Mouse (Mus musculus): Measurements from ENCODE around the gene Cst12. TPM values are rescaled to one million over a fixed set of nuclear protein-coding genes. Genes with fewer than 3 reads are reported as not detected.
A peak's percentile ranks its signal among the peaks of the same experiment; 100 is the strongest.
"Not testable (repeated sequence)": the region's sequence is repeated elsewhere in the genome, so short reads cannot be mapped to it uniquely, and the experiment has no call there.

The Cst12 gene
- not detected in 2 replicates for polyA plus RNA-seq (2014; fragmentation: Nextera tagmentation; extraction: Ambion mirVana)

- Histone ChIP-seq H3K27me3 (ENCODE audit: control insufficient read depth, insufficient read depth, low read length) (no peaks in the 10 kb centered on the region), H3K4me1 (replicated peaks; ENCODE audit: control insufficient read depth, insufficient read depth, low read length) (no peaks in the 10 kb centered on the region), H3K9me3 (ENCODE audit: control insufficient read depth, low read length) (no peaks in the 10 kb centered on the region), H3K4me2 (replicated peaks) (no peak within 1 kb of the TSS), H3K27ac (no peak within 1 kb of the TSS), H3K4me3 (replicated peaks; ENCODE audit: low read length) (no peak within 1 kb of the TSS), H3K9ac (no peak within 1 kb of the TSS), H3K36me3 (replicated peaks; ENCODE audit: control insufficient read depth, insufficient read depth) (no peaks in the 10 kb centered on the region)
- ATAC-seq (ENCODE audit: low FRiP score) (no peak), DNase-seq (ENCODE audit: low spot score) (no peak)
- 96% methylated on average over 6 of the region's 6 CpGs for WGBS
Measured at GRCm38 (mm10) chr2:148789142-148789541, at the start of gene Cst12. Cst12 (plus strand) TSS chr2:148789361.

DNA sequence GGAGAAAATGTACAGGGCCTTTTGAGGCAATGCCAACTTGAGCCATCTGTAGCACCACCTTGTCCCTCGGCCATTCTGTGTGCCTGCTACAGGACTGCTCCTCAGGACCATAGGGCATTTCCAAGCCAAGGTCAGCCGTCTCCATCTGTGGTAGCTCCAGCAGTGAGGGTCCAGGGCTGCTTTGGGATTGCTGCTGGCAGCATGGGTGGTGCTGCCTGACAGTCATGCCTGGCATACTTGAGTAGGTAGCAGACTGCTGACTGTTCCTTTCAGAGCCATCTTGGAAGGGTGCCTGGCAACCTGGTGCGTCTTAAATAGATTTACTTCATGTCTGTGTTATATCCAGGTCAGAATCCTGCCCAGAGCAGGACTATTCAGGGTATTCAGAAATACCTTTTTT lies 46.2 kb upstream of the Cst12 start:
- no peak overlapping the region for H3K4me3 ChIP-seq (replicated peaks; ENCODE audit: low read length)
- H3K9me3 ChIP-seq (ENCODE audit: control insufficient read depth, low read length): no peaks in the 10 kb centered on the region
- H3K27me3 ChIP-seq (ENCODE audit: control insufficient read depth, insufficient read depth, low read length): no peaks in the 10 kb centered on the region
- ATAC-seq (ENCODE audit: low FRiP score) (no peak; the same call in 1 of the 2 replicates), DNase-seq (ENCODE audit: low spot score) (no peak)
- 76% methylated on average over 3 of the region's 3 CpGs for WGBS
- H3K4me2 ChIP-seq (replicated peaks): no peak overlapping the region
- H3K36me3 ChIP-seq (replicated peaks; ENCODE audit: control insufficient read depth, insufficient read depth): no peaks in the 10 kb centered on the region
- no peak overlapping the region for H3K27ac ChIP-seq
- no peak overlapping the region for H3K9ac ChIP-seq
- H3K4me1 ChIP-seq (replicated peaks; ENCODE audit: control insufficient read depth, insufficient read depth, low read length): no peaks in the 10 kb centered on the region

GRCm38 (mm10) chr2:148743846-148744407 lies 45.2 kb upstream of the Cst12 start:
- Histone ChIP-seq H3K9me3 (ENCODE audit: control insufficient read depth, low read length) (no peaks in the 10 kb centered on the region), H3K4me2 (replicated peaks) (no peak overlapping the region), H3K9ac (no peak overlapping the region), H3K36me3 (replicated peaks; ENCODE audit: control insufficient read depth, insufficient read depth) (no peaks in the 10 kb centered on the region), H3K4me1 (replicated peaks; ENCODE audit: control insufficient read depth, insufficient read depth, low read length) (no peaks in the 10 kb centered on the region), H3K27me3 (ENCODE audit: control insufficient read depth, insufficient read depth, low read length) (no peaks in the 10 kb centered on the region), H3K4me3 (replicated peaks; ENCODE audit: low read length) (no peak overlapping the region), H3K27ac (no peak overlapping the region)
- DNase-seq (ENCODE audit: low spot score) (no peak), ATAC-seq (ENCODE audit: low FRiP score) (no peak)
- 76% methylated on average over 3 of the region's 3 CpGs for WGBS

DNA sequence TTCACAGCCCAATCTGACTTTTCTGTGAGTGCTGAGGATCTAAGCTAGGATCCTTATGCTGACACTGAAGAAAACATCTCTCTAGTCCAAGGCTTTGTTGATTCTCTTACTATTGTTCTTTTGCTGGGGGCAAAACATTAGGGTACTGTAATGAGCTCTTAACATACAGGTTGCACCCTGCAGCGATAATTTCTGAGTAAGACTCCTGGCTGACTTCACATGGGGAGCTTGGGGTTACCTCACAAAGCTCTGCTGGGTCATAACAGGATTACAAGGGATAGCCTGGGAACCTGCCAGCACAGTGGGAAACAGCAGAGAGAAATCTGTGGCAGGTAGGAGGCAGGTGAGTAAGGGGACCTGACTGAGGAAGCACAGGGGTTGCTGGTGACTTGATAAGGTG lies 39.1 kb upstream of the Cst12 start, which contains the start of gene Cstl1:
TSS of gene Cstl1 (plus strand) at position 301 of the 400 bp plus-strand sequence.
- 84% methylated on average over 1 of the region's 1 CpGs for WGBS
- ATAC-seq (ENCODE audit: low FRiP score) (no peak), DNase-seq (ENCODE audit: low spot score) (no peak)

DNA sequence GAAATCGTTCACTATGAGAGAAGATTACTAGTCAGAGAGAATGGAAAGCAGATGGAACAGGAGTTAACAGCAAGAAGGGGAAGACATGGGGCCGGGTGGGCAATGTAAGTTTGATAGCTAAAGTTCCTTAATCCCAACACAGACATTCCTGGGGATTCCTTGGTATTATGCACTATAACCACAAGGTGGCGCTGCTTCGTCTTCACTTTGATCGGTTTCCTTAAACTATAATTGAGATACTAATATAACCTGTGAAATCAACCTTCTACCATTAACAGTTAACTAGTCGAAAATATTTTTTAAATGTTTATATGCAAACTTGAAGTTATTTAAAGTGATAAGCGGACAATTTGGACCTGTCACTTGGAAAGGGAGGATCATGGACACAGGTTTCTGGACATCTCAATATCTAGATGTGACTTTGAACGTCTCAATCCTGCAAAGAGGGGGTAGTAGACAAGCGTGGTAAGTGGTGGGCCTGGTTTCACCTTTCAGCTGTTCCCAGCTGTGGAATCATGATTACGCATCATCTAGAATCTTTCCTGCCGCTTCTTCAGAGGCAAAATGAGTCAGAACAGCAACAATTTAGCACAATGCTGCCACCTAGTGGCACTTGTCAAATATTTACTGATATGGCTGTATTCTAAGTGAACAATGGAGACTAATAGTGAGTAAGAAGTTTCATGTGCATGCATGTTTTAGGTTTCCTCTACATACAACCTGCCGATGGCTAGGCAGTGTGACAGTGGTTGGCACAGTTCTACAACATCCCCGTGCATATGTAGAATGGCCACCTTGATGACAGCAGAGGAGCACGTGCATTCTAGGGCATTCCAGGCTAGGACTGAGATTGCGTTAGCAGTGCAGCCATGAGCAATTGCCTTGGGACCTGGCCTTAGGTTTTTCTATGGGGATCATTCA lies 37.0 kb upstream of the Cst12 start:
- no peaks in the 10 kb centered on the region for H3K9me3 ChIP-seq (ENCODE audit: control insufficient read depth, low read length)
- no peaks in the 10 kb centered on the region for H3K36me3 ChIP-seq (replicated peaks; ENCODE audit: control insufficient read depth, insufficient read depth)
- 0 out of 2 replicates have a peak overlapping the region, but pooled peaks have one; percentile 7 for H3K9ac ChIP-seq
- no peaks in the 10 kb centered on the region for H3K4me1 ChIP-seq (replicated peaks; ENCODE audit: control insufficient read depth, insufficient read depth, low read length)
- H3K4me3 ChIP-seq (replicated peaks; ENCODE audit: low read length): peak overlapping the region; percentile 27
- ATAC-seq (ENCODE audit: low FRiP score) (peak; percentile 91), DNase-seq (ENCODE audit: low spot score) (peak; percentile 94)
- no peak overlapping the region for H3K27ac ChIP-seq
- no peaks in the 10 kb centered on the region for H3K27me3 ChIP-seq (ENCODE audit: control insufficient read depth, insufficient read depth, low read length)
- H3K4me2 ChIP-seq (replicated peaks): peak overlapping the region; percentile 51
- WGBS: 18% methylated on average over 15 of the region's 15 CpGs

More for the DNA sequence above, 39.1 kb upstream of the Cst12 start, which contains the start of gene Cstl1:
- Histone ChIP-seq H3K27ac (no peak within 1 kb of the TSS), H3K36me3 (replicated peaks; ENCODE audit: control insufficient read depth, insufficient read depth) (no peaks in the 10 kb centered on the region), H3K9ac (no peak within 1 kb of the TSS), H3K9me3 (ENCODE audit: control insufficient read depth, low read length) (no peaks in the 10 kb centered on the region), H3K4me1 (replicated peaks; ENCODE audit: control insufficient read depth, insufficient read depth, low read length) (no peaks in the 10 kb centered on the region), H3K4me2 (replicated peaks) (no peak within 1 kb of the TSS), H3K27me3 (ENCODE audit: control insufficient read depth, insufficient read depth, low read length) (no peaks in the 10 kb centered on the region), H3K4me3 (replicated peaks; ENCODE audit: low read length) (no peak within 1 kb of the TSS)

DNA sequence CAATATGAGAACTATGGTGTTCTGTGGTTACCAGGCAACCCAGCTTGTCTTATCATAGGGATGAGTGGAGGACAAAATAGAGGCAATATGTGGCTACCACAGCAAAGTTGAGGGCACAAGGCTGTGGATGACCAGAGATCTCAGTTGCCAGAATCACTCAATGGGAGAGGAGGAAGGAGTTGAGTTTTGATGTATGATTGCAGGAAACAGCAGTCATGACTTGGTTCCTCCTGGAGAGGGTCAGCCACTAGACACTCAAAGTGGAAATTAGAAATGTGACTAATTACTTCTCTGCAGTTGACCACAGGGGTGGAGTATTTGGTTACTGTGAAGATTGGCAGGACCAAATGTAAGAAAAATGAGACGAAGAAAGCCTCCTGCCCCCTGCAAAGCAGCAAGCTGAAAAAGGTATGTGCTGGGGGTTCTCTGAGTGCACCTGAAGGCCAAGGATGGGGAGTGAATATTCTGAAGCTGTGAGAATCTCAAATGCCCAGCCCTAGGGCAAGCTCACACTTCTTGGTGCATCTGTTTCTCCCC lies 34.8 kb upstream of the Cst12 start:
- ATAC-seq (ENCODE audit: low FRiP score): no peak
- H3K9ac ChIP-seq: no peak overlapping the region
- H3K9me3 ChIP-seq (ENCODE audit: control insufficient read depth, low read length): no peaks in the 10 kb centered on the region
- H3K4me1 ChIP-seq (replicated peaks; ENCODE audit: control insufficient read depth, insufficient read depth, low read length): no peaks in the 10 kb centered on the region
- H3K27ac ChIP-seq: no peak overlapping the region
- H3K27me3 ChIP-seq (ENCODE audit: control insufficient read depth, insufficient read depth, low read length): no peaks in the 10 kb centered on the region
- 70% methylated on average over 1 of the region's 1 CpGs for WGBS
- no peak for DNase-seq (ENCODE audit: low spot score)
- H3K4me3 ChIP-seq (replicated peaks; ENCODE audit: low read length): no peak overlapping the region
- no peak overlapping the region for H3K4me2 ChIP-seq (replicated peaks)
- no peaks in the 10 kb centered on the region for H3K36me3 ChIP-seq (replicated peaks; ENCODE audit: control insufficient read depth, insufficient read depth)

DNA sequence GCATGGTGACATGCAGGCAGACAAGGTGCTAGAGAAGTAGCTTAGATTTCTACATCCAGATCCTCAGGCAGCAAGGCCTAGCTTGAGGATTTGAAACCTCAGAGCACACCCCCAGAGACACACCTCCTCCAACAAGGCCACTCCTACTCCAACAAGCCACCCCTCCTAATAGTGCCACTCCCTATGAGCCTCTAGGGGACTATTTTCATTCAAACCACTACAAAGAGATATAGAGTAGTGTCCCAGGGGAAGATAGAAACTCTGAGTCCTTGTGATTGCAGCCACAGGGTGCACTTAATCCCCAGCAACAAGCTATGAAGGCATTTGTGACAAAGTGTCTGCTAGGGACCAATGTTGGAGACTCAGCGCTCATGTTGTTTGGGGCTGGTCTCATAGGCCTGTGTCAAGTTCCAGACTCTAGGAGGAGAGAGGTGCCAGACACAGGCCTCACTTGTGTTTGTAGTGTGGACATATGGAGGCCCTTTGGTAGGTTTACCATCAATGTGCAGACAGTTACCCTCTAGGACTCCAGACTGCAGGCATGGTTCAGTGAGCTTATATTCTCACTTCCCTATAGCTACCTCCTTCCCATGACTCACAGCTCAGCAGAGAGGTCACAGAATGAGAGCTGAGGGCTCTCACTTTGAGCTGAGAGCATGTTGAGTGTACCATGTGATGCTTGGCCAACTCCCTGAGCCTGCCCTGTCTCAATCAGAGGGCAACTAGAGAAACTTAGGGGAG lies 25.3 kb upstream of the Cst12 start:
- Histone ChIP-seq H3K4me1 (replicated peaks; ENCODE audit: control insufficient read depth, insufficient read depth, low read length) (no peaks in the 10 kb centered on the region), H3K9ac (no peak overlapping the region), H3K9me3 (ENCODE audit: control insufficient read depth, low read length) (no peaks in the 10 kb centered on the region), H3K36me3 (replicated peaks; ENCODE audit: control insufficient read depth, insufficient read depth) (no peaks in the 10 kb centered on the region), H3K27me3 (ENCODE audit: control insufficient read depth, insufficient read depth, low read length) (no peaks in the 10 kb centered on the region), H3K4me2 (replicated peaks) (no peak overlapping the region), H3K4me3 (replicated peaks; ENCODE audit: low read length) (no peak overlapping the region), H3K27ac (no peak overlapping the region)
- 100% methylated on average over 1 of the region's 1 CpGs for WGBS
- no peak for DNase-seq (ENCODE audit: low spot score)
- no peak for ATAC-seq (ENCODE audit: low FRiP score)

- not testable (repeated sequence) for H3K9me3 ChIP-seq (ENCODE audit: control insufficient read depth, low read length); ATAC-seq (ENCODE audit: low FRiP score)
- 84% methylated on average over 4 of the region's 4 CpGs for WGBS
Measured at GRCm38 (mm10) chr2:148771397-148771796, 17.8 kb upstream of the Cst12 start, which contains the start of gene Cst11. Cst11 (minus strand) TSS chr2:148771497.

DNA sequence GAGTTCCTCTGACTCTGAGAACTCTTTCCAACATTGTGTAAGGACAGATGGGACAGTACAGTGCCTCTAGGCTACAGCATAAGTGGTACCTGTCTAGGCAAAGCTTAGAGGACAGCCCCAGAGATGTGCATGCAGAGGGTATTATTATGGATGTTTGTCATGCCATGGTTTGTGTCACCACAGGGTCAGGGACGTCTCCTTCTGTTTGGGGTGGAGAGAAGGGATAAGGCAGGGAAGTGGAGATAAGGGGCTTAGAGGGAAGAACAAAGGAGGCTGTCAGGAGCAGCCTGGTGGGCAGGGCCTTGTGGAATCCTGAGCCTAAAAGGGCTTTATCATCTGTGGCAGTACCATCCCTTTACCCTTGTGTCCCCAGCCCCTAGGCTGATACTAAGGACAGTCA lies 7.5 kb upstream of the Cst12 start, which contains the start of gene 8030411F24Rik:
TSS of gene 8030411F24Rik (plus strand) at position 301 of the 400 bp plus-strand sequence.
- DNase-seq (ENCODE audit: low spot score): no peak
- no peak within 1 kb of the TSS for H3K27ac ChIP-seq
- no peaks in the 10 kb centered on the region for H3K4me1 ChIP-seq (replicated peaks; ENCODE audit: control insufficient read depth, insufficient read depth, low read length)
- no peaks in the 10 kb centered on the region for H3K9me3 ChIP-seq (ENCODE audit: control insufficient read depth, low read length)
- no peak for ATAC-seq (ENCODE audit: low FRiP score)
- H3K27me3 ChIP-seq (ENCODE audit: control insufficient read depth, insufficient read depth, low read length): no peaks in the 10 kb centered on the region
- H3K9ac ChIP-seq: no peak within 1 kb of the TSS
- no peak within 1 kb of the TSS for H3K4me2 ChIP-seq (replicated peaks)
- H3K4me3 ChIP-seq (replicated peaks; ENCODE audit: low read length): no peak within 1 kb of the TSS
- WGBS: 23% methylated on average over 1 of the region's 1 CpGs
- H3K36me3 ChIP-seq (replicated peaks; ENCODE audit: control insufficient read depth, insufficient read depth): no peaks in the 10 kb centered on the region

More at GRCm38 (mm10) chr2:148771397-148771796, 17.8 kb upstream of the Cst12 start, which contains the start of gene Cst11:
- H3K4me2 ChIP-seq (replicated peaks); H3K4me1 ChIP-seq (replicated peaks; ENCODE audit: control insufficient read depth, insufficient read depth, low read length); H3K36me3 ChIP-seq (replicated peaks; ENCODE audit: control insufficient read depth, insufficient read depth); H3K27ac ChIP-seq; H3K27me3 ChIP-seq (ENCODE audit: control insufficient read depth, insufficient read depth, low read length); H3K4me3 ChIP-seq (replicated peaks; ENCODE audit: low read length); H3K9ac ChIP-seq; DNase-seq (ENCODE audit: low spot score): not testable (repeated sequence)

Measured in hindbrain, embryonic 14.5 days (tissue).